Mouse (Mus musculus): ENCODE results near the gene Hoxa4. TPM values are rescaled to one million over a fixed set of nuclear protein-coding genes. Genes with fewer than 3 reads are reported as not detected.

Gene Hoxa4
- polyA plus RNA-seq, 1 experiment from 2014 or later, result 1.4 TPM

GRCm38 (mm10) chr6:52208868-52209684 lies 17.5 kb upstream of the Hoxa4 start:
- WGBS, result 4% methylated on average over 18 of the region's 18 CpGs
- Histone ChIP-seq H3K4me3 (peak overlapping the region; percentile 39), H3K9me3 (no peaks in the 10 kb centered on the region), H3K36me3 (no peaks in the 10 kb centered on the region), H3K27ac (no peak overlapping the region), H3K27me3 (ENCODE audit: insufficient read depth, poor library complexity, severe bottlenecking) (peaks cover 100% of the 10 kb centered on the region), H3K4me1 (peaks cover 39% of the 10 kb centered on the region)
- DNase-seq (ENCODE audit: low spot score), result peak; percentile 71

DNA sequence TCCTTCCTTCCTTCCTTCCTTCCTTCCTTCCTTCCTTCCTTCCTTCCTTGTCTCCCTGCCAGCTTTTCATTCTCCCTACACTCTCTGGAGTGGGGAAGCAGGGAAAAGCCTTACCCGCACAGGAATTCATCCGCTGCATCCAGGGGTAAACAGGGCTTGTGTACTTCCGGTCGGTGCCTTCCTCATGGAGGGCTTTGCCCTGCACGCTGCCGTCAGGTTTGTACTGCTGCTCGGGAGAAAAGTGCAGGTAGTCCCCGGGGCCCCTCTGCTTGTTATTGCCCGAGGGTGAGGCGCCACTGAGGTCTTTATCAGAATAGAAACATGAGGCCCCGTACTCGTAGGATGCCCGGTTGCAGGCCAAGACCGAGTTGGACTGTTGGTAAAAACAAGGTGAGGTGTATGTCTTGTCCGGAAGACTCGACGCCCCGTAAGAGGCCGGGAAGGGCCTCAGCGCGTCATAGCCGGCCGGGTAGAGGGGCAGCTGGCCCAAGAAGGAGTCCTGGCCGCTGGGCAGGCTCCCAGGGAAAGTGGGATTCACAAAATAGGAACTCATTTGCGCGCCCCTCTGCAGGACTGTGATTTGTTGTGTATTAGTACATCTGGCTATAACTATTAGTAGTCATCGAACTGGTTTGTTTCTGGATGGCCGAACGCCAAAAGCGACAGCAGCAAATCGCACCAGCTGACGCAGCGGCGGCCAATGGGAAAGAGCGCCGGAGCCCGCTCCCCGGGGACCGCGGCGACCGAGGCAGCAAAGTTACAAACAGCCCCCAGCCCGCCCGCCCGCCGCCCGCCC lies 16.7 kb upstream of the Hoxa4 start, which contains the start of gene Hoxa6:
TSS of gene Hoxa6 (minus strand) at position 651 of the 796 bp plus-strand sequence.
- H3K27me3 ChIP-seq (ENCODE audit: insufficient read depth, poor library complexity, severe bottlenecking), result peaks cover 100% of the 10 kb centered on the region
- H3K9me3 ChIP-seq, result no peaks in the 10 kb centered on the region
- H3K27ac ChIP-seq, result no peak within 1 kb of the TSS
- peak; percentile 75 for DNase-seq (ENCODE audit: low spot score)
- no peaks in the 10 kb centered on the region for H3K36me3 ChIP-seq
- H3K4me1 ChIP-seq, result peaks cover 47% of the 10 kb centered on the region
- H3K4me3 ChIP-seq, result peak within 1 kb of the TSS; percentile 39
- 1% methylated on average over 47 of the region's 47 CpGs for WGBS

- Histone ChIP-seq H3K36me3 (no peaks in the 10 kb centered on the region), H3K4me1 (peaks cover 44% of the 10 kb centered on the region), H3K27me3 (ENCODE audit: insufficient read depth, poor library complexity, severe bottlenecking) (peaks cover 100% of the 10 kb centered on the region), H3K27ac (no peak overlapping the region), H3K9me3 (no peaks in the 10 kb centered on the region), H3K4me3 (no peak overlapping the region)
- no peak for DNase-seq (ENCODE audit: low spot score)
Observed at GRCm38 (mm10) chr6:52207684-52207976, 16.1 kb upstream of the Hoxa4 start.

- H3K4me3 ChIP-seq, result no peak overlapping the region
- peaks cover 100% of the 10 kb centered on the region for H3K27me3 ChIP-seq (ENCODE audit: insufficient read depth, poor library complexity, severe bottlenecking)
- no peaks in the 10 kb centered on the region for H3K9me3 ChIP-seq
- 4% methylated on average over 4 of the region's 4 CpGs for WGBS
- no peak for DNase-seq (ENCODE audit: low spot score)
- peaks cover 42% of the 10 kb centered on the region for H3K4me1 ChIP-seq
- H3K36me3 ChIP-seq, result no peaks in the 10 kb centered on the region
- H3K27ac ChIP-seq, result no peak overlapping the region
Observed at GRCm38 (mm10) chr6:52206882-52207683, 15.5 kb upstream of the Hoxa4 start.

DNA sequence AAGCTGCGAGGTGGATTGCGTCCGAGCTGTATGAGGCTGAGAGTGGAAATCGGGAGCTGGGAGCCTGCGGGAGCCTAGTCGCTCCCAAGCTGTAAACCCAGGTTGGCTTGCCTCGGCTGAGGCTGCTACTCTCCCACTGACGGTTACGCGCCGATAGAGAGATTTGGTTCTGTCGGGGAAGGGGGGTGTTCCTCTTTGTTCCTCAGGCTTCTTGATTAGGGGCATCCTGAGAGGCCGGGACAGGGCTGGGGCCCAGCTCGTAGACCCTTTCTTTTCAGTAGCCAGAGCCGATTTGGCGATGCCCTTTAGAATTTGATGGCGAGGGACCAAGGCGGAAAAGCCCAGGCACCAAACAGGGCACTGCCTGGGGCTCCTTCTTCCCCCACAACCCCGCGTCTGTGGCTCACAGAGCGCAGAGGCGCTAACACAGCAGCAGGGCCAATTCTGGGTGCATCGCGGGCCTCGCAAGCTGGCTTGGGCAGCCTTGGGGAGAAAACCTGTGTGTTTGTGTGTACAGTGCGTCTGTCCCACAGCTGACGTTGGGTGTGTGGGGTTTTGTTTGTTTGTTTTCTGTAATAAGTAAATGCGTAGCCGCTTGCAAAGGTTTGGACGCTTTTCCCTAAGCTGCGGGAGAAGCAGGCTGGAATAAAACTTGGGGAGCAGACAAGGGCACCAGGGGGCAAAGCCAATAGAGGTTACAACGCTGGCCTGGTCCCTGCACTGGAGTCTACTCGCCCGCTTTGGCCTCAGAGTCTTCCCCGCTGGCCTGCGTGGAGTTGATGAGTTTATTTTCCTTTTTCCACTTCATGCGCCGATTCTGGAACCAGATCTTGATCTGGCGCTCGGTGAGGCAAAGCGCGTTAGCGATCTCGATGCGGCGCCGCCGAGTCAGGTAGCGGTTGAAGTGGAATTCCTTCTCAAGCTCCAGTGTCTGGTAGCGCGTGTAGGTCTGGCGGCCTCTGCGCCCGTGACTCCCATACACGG lies 14.4 kb upstream of the Hoxa4 start:
- 2% methylated on average over 55 of the region's 55 CpGs for WGBS
- no peak overlapping the region; the same call in 1 of the 2 replicates for H3K27ac ChIP-seq

GRCm38 (mm10) chr6:52205221-52205620 lies 13.7 kb upstream of the Hoxa4 start:
- no peak for DNase-seq (ENCODE audit: low spot score)
- H3K9me3 ChIP-seq, result no peaks in the 10 kb centered on the region
- no peaks in the 10 kb centered on the region for H3K36me3 ChIP-seq
- peaks cover 100% of the 10 kb centered on the region for H3K27me3 ChIP-seq (ENCODE audit: insufficient read depth, poor library complexity, severe bottlenecking)
- no peak overlapping the region for H3K4me3 ChIP-seq
- peaks cover 33% of the 10 kb centered on the region for H3K4me1 ChIP-seq
- no peak overlapping the region for H3K27ac ChIP-seq
- WGBS, result 2% methylated on average over 14 of the region's 14 CpGs

More for the DNA sequence above, 14.4 kb upstream of the Hoxa4 start:
- H3K36me3 ChIP-seq, result no peaks in the 10 kb centered on the region
- H3K4me3 ChIP-seq, result peak overlapping the region; percentile 29; the same call in 1 of the 2 replicates
- H3K4me1 ChIP-seq, result peaks cover 33% of the 10 kb centered on the region
- DNase-seq (ENCODE audit: low spot score), result peak; percentile 75
- H3K9me3 ChIP-seq, result no peaks in the 10 kb centered on the region
- H3K27me3 ChIP-seq (ENCODE audit: insufficient read depth, poor library complexity, severe bottlenecking), result peaks cover 100% of the 10 kb centered on the region

DNA sequence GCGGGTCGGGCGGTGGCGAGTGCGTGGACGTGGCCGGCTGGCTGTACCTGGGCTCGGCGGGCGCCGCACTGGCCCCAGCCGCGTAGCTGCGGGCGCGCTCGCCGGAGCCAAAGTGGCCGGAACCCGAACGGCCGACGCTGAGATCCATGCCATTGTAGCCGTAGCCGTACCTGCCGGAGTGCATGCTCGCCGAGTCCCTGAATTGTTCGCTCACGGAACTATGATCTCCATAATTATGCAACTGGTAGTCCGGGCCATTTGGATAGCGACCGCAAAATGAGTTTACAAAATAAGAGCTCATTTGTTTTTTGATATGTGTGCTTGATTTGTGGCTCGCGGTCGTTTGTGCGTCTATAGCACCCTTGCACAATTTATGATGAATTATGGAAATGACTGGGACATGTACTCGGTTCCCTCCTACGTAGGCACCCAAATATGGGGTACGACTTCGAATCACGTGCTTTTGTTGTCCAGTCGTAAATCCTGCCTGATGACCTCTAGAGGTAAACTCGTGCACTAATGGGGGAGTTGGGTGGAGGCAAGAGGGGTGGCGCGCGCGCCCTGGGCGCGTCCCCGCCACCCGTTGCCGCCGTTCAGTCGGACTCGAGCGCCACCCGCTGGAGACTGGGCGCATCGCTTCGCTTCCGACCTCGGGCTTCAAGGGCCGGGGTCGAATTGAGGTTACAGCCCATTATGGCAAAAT lies 12.6 kb upstream of the Hoxa4 start, which contains the start of gene Hoxa5:
TSS of gene Hoxa5 (minus strand) at position 538 of the 703 bp plus-strand sequence.
- Histone ChIP-seq H3K36me3 (no peaks in the 10 kb centered on the region), H3K27ac (peak within 1 kb of the TSS; percentile 74)
- no peak for DNase-seq (ENCODE audit: low spot score)

DNA sequence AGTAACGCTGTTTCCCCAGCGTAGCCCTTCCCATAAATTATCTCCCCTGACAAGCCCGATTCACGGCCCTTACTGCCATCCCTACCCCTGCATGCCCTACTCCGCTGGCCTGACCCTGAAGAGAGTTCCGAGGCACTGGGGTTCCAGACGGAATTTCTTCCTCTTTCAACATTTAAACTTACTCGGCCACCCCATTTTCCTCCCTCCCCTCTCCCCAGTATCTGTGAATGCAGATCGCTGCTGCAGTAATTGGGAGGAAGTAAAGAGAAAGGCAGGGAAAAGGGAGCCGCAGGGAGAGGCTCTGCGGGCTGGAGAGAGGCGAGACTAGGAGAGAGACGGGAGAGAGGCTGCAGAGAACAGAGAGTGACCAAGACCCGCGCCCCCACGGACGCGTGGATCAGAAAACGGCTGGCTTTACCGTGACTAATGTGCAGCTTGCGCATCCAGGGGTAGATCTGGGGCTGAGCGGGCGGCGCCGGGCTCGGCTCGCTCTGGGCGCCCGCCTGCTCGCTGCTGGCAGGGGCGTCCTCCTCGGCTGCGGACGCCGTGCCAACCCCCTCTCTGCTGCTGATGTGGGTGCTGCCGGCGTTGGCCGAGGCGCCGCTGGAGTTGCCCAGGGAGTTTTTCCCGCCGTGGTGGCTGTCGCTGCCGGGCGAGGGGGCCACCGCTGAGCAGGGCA lies 12.0 kb upstream of the Hoxa4 start:
- Histone ChIP-seq H3K4me1 (peaks cover 29% of the 10 kb centered on the region), H3K27ac (peak overlapping the region; percentile 74), H3K4me3 (peak overlapping the region; percentile 64), H3K36me3 (no peaks in the 10 kb centered on the region), H3K9me3 (no peaks in the 10 kb centered on the region), H3K27me3 (ENCODE audit: insufficient read depth, poor library complexity, severe bottlenecking) (peaks cover 100% of the 10 kb centered on the region)
- under 1% methylated on average over 46 of the region's 46 CpGs for whole genome bisulfite sequencing
- no peak for DNase-seq (ENCODE audit: low spot score)

More for the DNA sequence above, 12.6 kb upstream of the Hoxa4 start, which contains the start of gene Hoxa5:
- Histone ChIP-seq H3K27me3 (ENCODE audit: insufficient read depth, poor library complexity, severe bottlenecking) (peaks cover 100% of the 10 kb centered on the region), H3K9me3 (no peaks in the 10 kb centered on the region), H3K4me3 (peak within 1 kb of the TSS; percentile 64), H3K4me1 (peaks cover 33% of the 10 kb centered on the region)
- under 1% methylated on average over 65 of the region's 65 CpGs for WGBS

GRCm38 (mm10) chr6:52203121-52203370 lies 11.5 kb upstream of the Hoxa4 start:
- Histone ChIP-seq H3K36me3 (no peaks in the 10 kb centered on the region), H3K27ac (peak overlapping the region; percentile 74), H3K4me1 (peaks cover 24% of the 10 kb centered on the region), H3K9me3 (no peaks in the 10 kb centered on the region), H3K4me3 (peak overlapping the region; percentile 64), H3K27me3 (ENCODE audit: insufficient read depth, poor library complexity, severe bottlenecking) (peaks cover 100% of the 10 kb centered on the region)
- no peak for DNase-seq (ENCODE audit: low spot score)
- 0% methylated on average over 10 of the region's 10 CpGs for WGBS

- Histone ChIP-seq H3K9me3 (no peaks in the 10 kb centered on the region), H3K27ac (peak overlapping the region; percentile 74), H3K4me3 (peak overlapping the region; percentile 64), H3K36me3 (no peaks in the 10 kb centered on the region), H3K27me3 (ENCODE audit: insufficient read depth, poor library complexity, severe bottlenecking) (peaks cover 100% of the 10 kb centered on the region), H3K4me1 (peaks cover 22% of the 10 kb centered on the region)
- 2% methylated on average over 22 of the region's 22 CpGs for WGBS
- no peak for DNase-seq (ENCODE audit: low spot score)
Observed at GRCm38 (mm10) chr6:52202362-52203120, 11.0 kb upstream of the Hoxa4 start.

Data from heart, embryonic 10.5 days (tissue).